Comparison of ENCODE assay signal across 21 mouse cellular contexts in the genomic region with DNA sequence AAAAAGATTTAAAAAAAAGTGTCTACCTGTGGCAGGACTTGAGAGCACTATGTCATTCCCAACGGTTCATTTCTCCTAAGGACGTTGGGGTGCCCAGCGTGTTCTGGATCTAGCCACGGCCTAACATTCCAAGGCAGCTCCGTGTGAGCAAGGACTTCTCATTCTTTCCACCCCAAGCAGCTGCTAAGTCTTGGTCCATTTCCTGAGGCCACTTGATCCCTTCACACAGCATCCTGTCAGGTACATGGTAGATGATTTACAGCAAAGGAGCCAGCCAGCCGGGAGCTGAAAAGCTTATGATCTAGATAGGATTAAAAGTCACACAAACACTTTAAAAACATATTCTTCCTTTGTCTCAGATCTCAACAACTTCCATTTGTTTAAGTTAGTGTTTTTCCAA.
DNase-seq lines count a peak whose midpoint lies in the region; ATAC-seq lines count a peak whose summit lies in the region.
"Had no signal": no experiment of that assay in that cellular context is flagged by ENCODE, and none has a peak within 500 bp of the region (broad histone marks: within the 10 kb centered on the region; RNA-seq: fewer than 3 reads in every experiment).

No protein-coding gene starts in this region.

- no peak overlapping the region for H3K4me2 ChIP-seq in kidney, embryonic 14.5 days (replicated peaks; ENCODE audit: low read depth, low read length)
- no peak overlapping the region for H3K4me2 ChIP-seq in hindbrain, embryonic 11.5 days (replicated peaks; ENCODE audit: low read depth, low read length)
- H3K4me2 ChIP-seq: embryonic facial prominence, embryonic 12.5 days; heart, embryonic 15.5 days; liver, embryonic 11.5 days; midbrain, embryonic 15.5 days had no signal

- peak; percentile 6 for DNase-seq in embryo, embryonic 10 days (ENCODE audit: low spot score)
- no peak for DNase-seq in embryo, embryonic 11 days
- peak; percentile 24 for DNase-seq in forelimb bud, embryonic 11.5 days (ENCODE audit: low read depth, low spot score)
- DNase-seq in kidney, postnatal 4 days = peak; percentile 34 to 54
- DNase-seq in lung, adult 18-20 months = no peak
- DNase-seq in hindbrain, embryonic 11.5 days (ENCODE audit: low spot score) = no peak
- no peak for DNase-seq in urinary bladder, postnatal 25 days (ENCODE audit: low spot score)
- DNase-seq: cerebellum, postnatal 25 days; forebrain, postnatal 0 days; heart, adult 2 months; thymus, adult 18-20 months had no signal

- 24% methylated on average over 6 of the region's 6 CpGs for WGBS in kidney, embryonic 14.5 days
- 85% methylated on average over 6 of the region's 6 CpGs for WGBS in hindbrain, embryonic 11.5 days

- peak; percentile 77; the same call in 1 of the 2 replicates for ATAC-seq in kidney, embryonic 14.5 days (ENCODE audit: low FRiP score, low TSS enrichment)
- ATAC-seq in hindbrain, embryonic 11.5 days (ENCODE audit: low FRiP score) = no peak
- ATAC-seq: CD4-positive, CD25-positive, alpha-beta regulatory T cell, adult 4 months; forebrain, postnatal 0 days; midbrain, embryonic 15.5 days had no signal

- H3K9ac ChIP-seq in kidney, embryonic 14.5 days (ENCODE audit: low read depth, low read length) = no peak overlapping the region
- no peak overlapping the region for H3K9ac ChIP-seq in hindbrain, embryonic 11.5 days (ENCODE audit: low read depth, low read length)
- H3K9ac ChIP-seq: embryonic facial prominence, embryonic 12.5 days; forebrain, postnatal 0 days; heart, embryonic 15.5 days; midbrain, embryonic 15.5 days had no signal

- H3K9me3 ChIP-seq in kidney, embryonic 14.5 days (ENCODE audit: control insufficient read depth, low read length) = peaks cover 7% of the 10 kb centered on the region; the same call in 1 of the 2 replicates
- no peaks in the 10 kb centered on the region for H3K9me3 ChIP-seq in hindbrain, embryonic 11.5 days (ENCODE audit: control insufficient read depth, low read length)
- H3K9me3 ChIP-seq: heart, embryonic 15.5 days; limb, embryonic 10.5 days; midbrain, embryonic 15.5 days had no signal

- no peak overlapping the region for H3K4me3 ChIP-seq in kidney, embryonic 14.5 days (ENCODE audit: low read length)
- no peak overlapping the region for H3K4me3 ChIP-seq in hindbrain, embryonic 11.5 days (ENCODE audit: low read depth, low read length)
- H3K4me3 ChIP-seq: embryonic facial prominence, embryonic 12.5 days; heart, adult 2 months; heart, embryonic 15.5 days; hindbrain, embryonic 10.5 days; left cerebral cortex, adult 2 months; limb, embryonic 10.5 days; midbrain, embryonic 15.5 days had no signal

- no peaks in the 10 kb centered on the region for H3K4me1 ChIP-seq in kidney, embryonic 14.5 days (ENCODE audit: control insufficient read depth, insufficient read depth, low read length)
- no peaks in the 10 kb centered on the region for H3K4me1 ChIP-seq in hindbrain, embryonic 11.5 days (replicated peaks; ENCODE audit: control insufficient read depth, insufficient read depth, low read length)
- H3K4me1 ChIP-seq: embryonic facial prominence, embryonic 12.5 days; heart, embryonic 15.5 days; hindbrain, embryonic 10.5 days had no signal

- H3K27me3 ChIP-seq in kidney, embryonic 14.5 days (ENCODE audit: control insufficient read depth, insufficient read depth, low read length) = no peaks in the 10 kb centered on the region
- no peaks in the 10 kb centered on the region for H3K27me3 ChIP-seq in hindbrain, embryonic 11.5 days (ENCODE audit: control insufficient read depth, insufficient read depth, low read length)
- H3K27me3 ChIP-seq: embryonic facial prominence, embryonic 12.5 days; heart, embryonic 15.5 days; midbrain, embryonic 15.5 days had no signal

- no peaks in the 10 kb centered on the region for H3K36me3 ChIP-seq in kidney, embryonic 14.5 days (ENCODE audit: control insufficient read depth, insufficient read depth, low read length)
- H3K36me3 ChIP-seq in hindbrain, embryonic 11.5 days (ENCODE audit: control insufficient read depth, insufficient read depth, low read length) = no peaks in the 10 kb centered on the region
- H3K36me3 ChIP-seq: embryonic facial prominence, embryonic 12.5 days; G1E; heart, embryonic 15.5 days; hindbrain, embryonic 10.5 days; limb, embryonic 10.5 days; midbrain, embryonic 15.5 days had no signal

- H3K27ac ChIP-seq in kidney, embryonic 14.5 days (ENCODE audit: low read depth, low read length) = no peak overlapping the region
- no peak overlapping the region for H3K27ac ChIP-seq in hindbrain, embryonic 11.5 days (ENCODE audit: low read depth, low read length)
- H3K27ac ChIP-seq: embryonic facial prominence, embryonic 12.5 days; heart, adult 2 months; heart, embryonic 15.5 days; hindbrain, embryonic 10.5 days; left cerebral cortex, adult 2 months; limb, embryonic 10.5 days; midbrain, embryonic 15.5 days had no signal

Comparison
In these comparisons a context has a peak if more than half of its experiments do, and no peak if none do; other contexts are left out.
1. DNase-seq: peak in embryo, embryonic 10 days (single experiment), forelimb bud, embryonic 11.5 days (single experiment) and kidney, postnatal 4 days (2 of 2); none in embryo, embryonic 11 days (single experiment), lung, adult 18-20 months (0 of 2), hindbrain, embryonic 11.5 days (single experiment) and urinary bladder, postnatal 25 days (single experiment).